Mouse (Mus musculus): ENCODE data around the gene Tmem262. TPM values are rescaled to one million over a fixed set of nuclear protein-coding genes. Genes with fewer than 3 reads are reported as not detected.

Tmem262 gene
- not detected in 4 replicates for total RNA-seq (2023; ENCODE audit: inconsistent age)

GRCm38 (mm10) chr19:6079983-6080480 lies at the start of gene Tmem262:
Gene Tmem262, plus strand, starts transcription at chr19:6080033.

GRCm38 (mm10) chr19:6046294-6047153 lies 33.3 kb upstream of the Tmem262 start, which contains the start of gene Syvn1:
Gene Syvn1, plus strand, starts transcription at chr19:6046576.

GRCm38 (mm10) chr19:6057313-6058096 lies 22.3 kb upstream of the Tmem262 start, which contains the start of the genes Mrpl49 and Fau:
Gene Mrpl49, minus strand, starts transcription at chr19:6057785.
Gene Fau, plus strand, starts transcription at chr19:6057844.

DNA sequence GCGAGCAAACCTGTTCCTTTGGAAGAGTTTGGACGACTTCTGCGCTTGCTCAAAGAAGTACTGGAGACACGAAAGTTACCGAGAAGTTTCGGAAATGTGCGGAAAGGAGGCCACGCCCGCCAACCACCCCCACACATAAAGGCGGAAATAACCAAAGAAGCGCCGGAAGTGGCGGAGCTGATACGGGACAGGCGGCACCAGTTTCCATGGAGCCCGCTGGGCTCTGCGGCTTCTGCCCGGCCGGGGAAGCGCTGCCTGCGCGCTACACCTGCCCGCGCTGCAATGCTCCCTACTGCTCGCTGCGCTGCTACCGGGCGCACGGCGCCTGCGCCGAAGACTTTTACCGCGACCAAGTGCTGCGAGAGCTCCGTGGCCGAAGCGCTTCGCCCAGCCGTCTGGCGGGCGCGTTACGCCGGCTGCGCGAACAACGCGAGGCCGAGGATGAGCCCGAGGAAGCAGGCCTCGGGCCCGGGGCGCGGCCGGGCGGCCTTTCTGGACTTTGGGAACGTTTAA lies 18.8 kb upstream of the Tmem262 start, which contains the start of gene Znhit2:
Gene Znhit2 (plus strand): TSS at position 172 of the 513 bp plus-strand sequence.

DNA sequence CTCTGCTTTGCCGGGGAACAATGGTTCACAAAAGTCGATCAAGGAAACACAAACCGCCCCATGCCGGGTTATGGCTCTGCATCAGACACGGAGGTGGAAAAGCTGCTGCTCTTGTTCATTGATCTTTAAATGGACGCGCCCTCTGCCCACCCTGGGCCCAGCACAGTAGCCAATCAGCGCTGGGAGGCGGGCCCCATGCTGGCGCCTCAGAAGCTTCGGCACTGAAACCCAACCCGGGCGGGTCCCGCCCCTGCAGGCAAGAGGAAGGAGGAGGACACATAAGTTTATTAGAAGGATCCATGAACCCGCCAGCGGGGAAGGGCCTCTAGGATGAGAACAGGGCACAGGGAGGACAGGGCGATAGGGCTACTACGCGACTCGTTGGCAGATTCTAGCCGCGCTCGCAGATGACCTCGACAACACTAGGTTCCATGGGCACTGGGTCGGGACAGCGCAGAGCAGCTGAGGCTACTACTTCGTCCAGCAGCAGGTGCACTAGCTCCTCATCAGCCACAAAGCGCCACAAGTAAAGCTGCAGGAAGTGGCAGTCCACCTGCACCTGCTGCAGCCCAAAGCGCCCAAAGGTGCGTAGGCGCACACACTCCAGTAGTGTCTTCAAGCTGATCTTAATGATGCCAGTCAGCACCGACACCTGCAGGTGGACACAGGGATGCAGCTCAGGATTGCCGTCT lies 12.0 kb upstream of the Tmem262 start, which contains the start of gene Tm7sf2:
Gene Tm7sf2 (minus strand): TSS at position 650 of the 692 bp plus-strand sequence.

DNA sequence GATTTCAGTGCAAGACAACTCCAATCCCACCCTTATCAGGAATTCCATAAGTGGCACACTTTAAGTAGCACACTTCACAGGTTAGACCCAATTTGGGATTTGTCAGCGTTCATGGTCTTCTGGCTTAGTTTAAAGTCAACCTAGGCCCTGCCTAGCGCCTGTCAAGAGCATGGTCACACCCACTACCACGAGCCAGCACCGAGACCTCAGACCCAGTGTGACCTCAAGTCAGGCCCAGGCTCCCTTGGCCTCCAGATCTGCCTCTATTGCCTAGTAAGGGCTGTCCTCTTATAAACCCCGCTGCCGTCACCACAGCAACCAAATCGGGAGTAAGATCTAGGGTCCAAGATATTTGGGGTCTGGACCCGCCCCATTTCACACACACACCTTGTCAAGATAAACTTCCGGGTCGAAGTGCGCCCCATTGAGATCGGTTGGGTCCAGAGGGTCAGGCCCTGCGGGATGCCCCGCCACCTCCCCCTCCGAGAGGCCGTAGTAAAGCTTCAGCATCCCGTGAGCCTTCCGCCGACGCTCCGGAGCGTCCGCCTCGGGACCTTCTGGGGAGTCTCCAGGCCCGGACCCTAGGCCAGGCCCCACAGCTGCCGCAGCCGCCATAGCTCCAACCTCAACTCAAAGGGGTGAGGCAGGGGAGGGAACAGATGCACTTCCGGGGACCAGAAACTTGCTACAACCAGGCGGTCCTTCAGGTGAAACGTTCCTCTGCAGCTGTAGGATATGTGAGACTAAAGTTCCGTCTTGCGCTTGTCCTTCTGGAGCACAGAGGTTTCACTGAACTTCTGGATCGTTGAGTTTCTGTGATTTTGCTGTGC lies 3.1 kb upstream of the Tmem262 start, which contains the start of gene Vps51:
Gene Vps51 (minus strand): TSS at position 668 of the 830 bp plus-strand sequence.

DNA sequence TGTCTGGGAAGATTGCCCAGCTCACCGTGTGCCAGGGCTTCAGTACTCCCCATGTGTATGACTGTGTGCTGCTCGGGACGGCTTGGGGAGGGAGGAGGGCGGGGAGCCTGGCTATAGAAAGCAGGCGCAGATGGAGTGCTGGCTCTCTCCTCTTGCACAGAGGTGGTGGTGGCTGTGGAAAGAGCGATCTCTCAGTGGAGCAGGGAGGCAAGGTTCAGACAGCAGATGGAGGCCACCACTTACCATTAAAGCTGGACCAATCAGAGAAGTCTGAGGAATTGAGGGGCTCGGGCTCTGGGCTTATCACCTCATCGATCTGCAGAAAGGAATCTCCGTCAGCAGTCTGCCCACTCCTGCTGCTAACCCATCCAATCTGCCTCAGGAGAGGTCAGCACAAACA lies 2.3 kb downstream of the Tmem262 start, which contains the start of gene Gm28374:
Gene Gm28374 (minus strand): TSS at position 101 of the 400 bp plus-strand sequence.

GRCm38 (mm10) chr19:6084478-6085248 lies 4.8 kb downstream of the Tmem262 start, which contains the start of the genes Zfpl1 and Cdca5:
Gene Zfpl1, minus strand, starts transcription at chr19:6084956.
Gene Cdca5, plus strand, starts transcription at chr19:6084983.

DNA sequence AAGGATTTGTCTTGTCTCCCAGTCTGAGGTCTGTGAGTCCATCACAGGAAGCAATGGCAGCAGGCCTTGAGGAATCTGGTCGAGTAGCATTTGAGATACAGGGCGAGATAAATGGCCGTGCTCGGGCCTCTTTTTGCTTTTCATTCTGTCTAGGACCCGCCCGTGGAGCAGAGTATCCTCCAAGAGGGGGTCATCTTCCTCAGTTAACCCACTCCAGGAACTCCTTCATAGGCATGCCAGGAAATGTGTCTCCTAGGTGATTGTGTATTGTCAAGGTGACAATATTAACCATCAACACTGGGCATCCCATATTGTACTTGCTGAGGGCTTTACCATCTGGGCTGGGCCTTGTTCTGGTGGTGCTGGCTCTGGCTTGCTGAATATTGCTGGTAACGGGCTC lies 14.3 kb downstream of the Tmem262 start, which contains the start of gene AC131692.1:
Gene AC131692.1 (plus strand): TSS at position 301 of the 400 bp plus-strand sequence.

DNA sequence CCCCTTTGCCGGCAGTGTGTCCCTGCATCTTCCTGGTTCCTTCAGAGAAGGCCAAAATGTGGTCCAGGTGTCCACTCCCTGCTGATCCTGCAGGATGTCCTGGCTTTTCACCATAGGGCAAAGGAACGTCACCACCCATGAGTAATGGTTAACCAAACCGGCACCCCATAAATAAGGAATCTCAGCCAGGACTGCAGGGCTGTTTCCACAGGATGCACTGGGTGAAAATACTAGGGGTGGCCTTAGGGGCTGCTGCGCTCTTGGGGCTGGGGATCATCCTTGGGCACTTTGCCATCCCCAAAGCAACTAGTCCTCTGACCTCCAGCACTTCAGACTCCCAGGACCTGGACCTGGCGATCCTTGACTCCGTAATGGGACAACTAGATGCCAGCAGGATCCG lies 25.8 kb downstream of the Tmem262 start, which contains the start of gene Naaladl1:
Gene Naaladl1 (plus strand): TSS at position 197 of the 400 bp plus-strand sequence.

GRCm38 (mm10) chr19:6117986-6118676 lies 38.3 kb downstream of the Tmem262 start, which contains the start of gene Sac3d1:
Gene Sac3d1, minus strand, starts transcription at chr19:6118650.

GRCm38 (mm10) chr19:6127760-6128341 lies 48.0 kb downstream of the Tmem262 start, which contains the start of gene Snx15:
Gene Snx15, minus strand, starts transcription at chr19:6128304.

Other genes with a start within 250 kb of the Tmem262 start
- gene Frmd8, start 204.8 kb upstream of the Tmem262 start, total RNA-seq (2023; ENCODE audit: inconsistent age), result 29.4 to 40.1 TPM (median 35.7 TPM) in 4 replicates
- gene Slc25a45, start 202.2 kb upstream of the Tmem262 start, total RNA-seq (2023; ENCODE audit: inconsistent age), result 21.3 to 29.7 TPM (median 22.3 TPM) in 4 replicates
- 1.9 to 2.7 TPM (median 2.6 TPM) in 4 replicates for gene Tigd3, start 185.9 kb upstream of the Tmem262 start, total RNA-seq (2023; ENCODE audit: inconsistent age)
- 161 to 182 TPM (median 167 TPM) in 4 replicates for gene Dpf2, start 167.0 kb upstream of the Tmem262 start, total RNA-seq (2023; ENCODE audit: inconsistent age)
- gene Cdc42ep2, start 155.2 kb upstream of the Tmem262 start, total RNA-seq (2023; ENCODE audit: inconsistent age), result 0.29 to 0.69 TPM (median 0.35 TPM) in 3 of 4 replicates, not detected in the other
- 73.1 to 80.6 TPM (median 74.2 TPM) in 4 replicates for gene Pola2, start 115.8 kb upstream of the Tmem262 start, total RNA-seq (2023; ENCODE audit: inconsistent age)
- gene Slc22a20, start 93.9 kb upstream of the Tmem262 start, total RNA-seq (2023; ENCODE audit: inconsistent age), result not detected in 4 replicates
- 82.1 to 108 TPM (median 91.6 TPM) in 4 replicates for gene Capn1, start 64.1 kb upstream of the Tmem262 start, total RNA-seq (2023; ENCODE audit: inconsistent age)
- 176 to 196 TPM (median 188 TPM) in 4 replicates for gene Syvn1, start 33.5 kb upstream of the Tmem262 start, total RNA-seq (2023; ENCODE audit: inconsistent age)
- 14.5 to 19.1 TPM (median 18.6 TPM) in 4 replicates for gene Mrpl49, start 22.2 kb upstream of the Tmem262 start, total RNA-seq (2023; ENCODE audit: inconsistent age)
- gene Fau, start 22.2 kb upstream of the Tmem262 start, total RNA-seq (2023; ENCODE audit: inconsistent age), result 3,370 to 3,487 TPM (median 3,432 TPM) in 4 replicates
- gene Znhit2, start 18.8 kb upstream of the Tmem262 start, total RNA-seq (2023; ENCODE audit: inconsistent age), result 11.7 to 16.6 TPM (median 12.9 TPM) in 4 replicates
- gene Tm7sf2, start 11.7 kb upstream of the Tmem262 start, total RNA-seq (2023; ENCODE audit: inconsistent age), result 9.3 to 20.4 TPM (median 16.4 TPM) in 4 replicates
- gene Vps51, start 2.8 kb upstream of the Tmem262 start, total RNA-seq (2023; ENCODE audit: inconsistent age), result 88.4 to 98.7 TPM (median 94.0 TPM) in 4 replicates
- gene Gm28374, start 2.2 kb downstream of the Tmem262 start, total RNA-seq (2023; ENCODE audit: inconsistent age), result 1.0 to 1.4 TPM in 2 of 4 replicates, not detected in the others
- gene Zfpl1, start 4.9 kb downstream of the Tmem262 start, total RNA-seq (2023; ENCODE audit: inconsistent age), result 52.4 to 58.0 TPM (median 54.3 TPM) in 4 replicates
- 1.4 to 3.9 TPM (median 2.2 TPM) in 4 replicates for gene Cdca5, start 5.0 kb downstream of the Tmem262 start, total RNA-seq (2023; ENCODE audit: inconsistent age)
- gene AC131692.1, start 14.4 kb downstream of the Tmem262 start, total RNA-seq (2023; ENCODE audit: inconsistent age), result not detected in 4 replicates
- gene Naaladl1, start 25.7 kb downstream of the Tmem262 start, total RNA-seq (2023; ENCODE audit: inconsistent age), result not detected in 4 replicates
- gene Sac3d1, start 38.6 kb downstream of the Tmem262 start, total RNA-seq (2023; ENCODE audit: inconsistent age), result 8.1 to 10.4 TPM (median 8.8 TPM) in 4 replicates
- gene Snx15, start 48.3 kb downstream of the Tmem262 start, total RNA-seq (2023; ENCODE audit: inconsistent age), result 28.8 to 34.9 TPM (median 32.1 TPM) in 4 replicates
- gene Batf2, start 61.0 kb downstream of the Tmem262 start, total RNA-seq (2023; ENCODE audit: inconsistent age), result not detected in 4 replicates
- 28.2 to 35.1 TPM (median 33.3 TPM) in 4 replicates for gene Arl2, start 61.5 kb downstream of the Tmem262 start, total RNA-seq (2023; ENCODE audit: inconsistent age)
- gene Majin, start 104.4 kb downstream of the Tmem262 start, total RNA-seq (2023; ENCODE audit: inconsistent age), result not detected in 4 replicates
- gene Gpha2, start 146.3 kb downstream of the Tmem262 start, total RNA-seq (2023; ENCODE audit: inconsistent age), result not detected in 4 replicates
- gene Ppp2r5b, start 155.8 kb downstream of the Tmem262 start, total RNA-seq (2023; ENCODE audit: inconsistent age), result 23.9 to 27.8 TPM (median 25.9 TPM) in 4 replicates
- 163 to 191 TPM (median 175 TPM) in 4 replicates for gene Atg2a, start 161.6 kb downstream of the Tmem262 start, total RNA-seq (2023; ENCODE audit: inconsistent age)
- gene Ehd1, start 196.7 kb downstream of the Tmem262 start, total RNA-seq (2023; ENCODE audit: inconsistent age), result 247 to 254 TPM (median 253 TPM) in 4 replicates
- 13.9 to 18.0 TPM (median 15.4 TPM) in 4 replicates for gene Cdc42bpg, start 226.4 kb downstream of the Tmem262 start, total RNA-seq (2023; ENCODE audit: inconsistent age)